Mouse (Mus musculus) MEL (cell line): Measurements from ENCODE around the gene Slc22a21. TPM values are rescaled to one million over a fixed set of nuclear protein-coding genes. Genes with fewer than 3 reads are reported as not detected.

ENCODE experiments used
- DNase-seq: peaks from one replicate; pipeline ENCODE4 v3.0.0; 2011; ENCODE audit warnings: low read depth, low spot score
- H3K27ac ChIP-seq: 2 replicates; pipeline ENCODE4 v1.5.1; 2012; ENCODE audit warnings: low read depth, mild to moderate bottlenecking, control low read depth, low read length, moderate library complexity; ENCODE audit not compliant: control insufficient read depth
- H3K27me3 ChIP-seq, 2 experiments: fragments of 150-350 bp in 1 of 2; sonication (generic) in 1 of 2; 2 replicates each; pipeline ENCODE4 v1.6.1; 2012; ENCODE audit warnings: low read length in 2 of 2, mild to moderate bottlenecking in 2 of 2, improper control_type of control experiment in 1 of 2, moderate library complexity in 1 of 2; ENCODE audit not compliant: insufficient read depth in 2 of 2, control insufficient read depth in 1 of 2
- H3K36me3 ChIP-seq, 2 experiments: 2 replicates each; pipeline ENCODE4 v1.6.1; 2012 to 2014; ENCODE audit warnings: low read length in 2 of 2, improper control_type of control experiment in 1 of 2, inconsistent platforms in 1 of 2, mild to moderate bottlenecking in 1 of 2; ENCODE audit not compliant: insufficient read depth in 2 of 2, control insufficient read depth in 1 of 2
- H3K4me1 ChIP-seq, 2 experiments: fragments of 150-350 bp in 1 of 2; sonication (generic) in 1 of 2; 2 replicates each; pipeline ENCODE4 v1.6.1; 2012; ENCODE audit warnings: low read length in 2 of 2, improper control_type of control experiment in 1 of 2, mild to moderate bottlenecking in 1 of 2; ENCODE audit not compliant: insufficient read depth in 2 of 2, control insufficient read depth in 1 of 2
- H3K4me3 ChIP-seq, 2 experiments: fragments of 150-350 bp in 1 of 2; sonication (generic) in 1 of 2; 2 replicates each; pipeline ENCODE4 v1.5.1; 2012; ENCODE audit warnings: low read depth in 2 of 2, low read length in 2 of 2, mild to moderate bottlenecking in 2 of 2, moderate library complexity in 2 of 2, control low read depth in 1 of 2, improper control_type of control experiment in 1 of 2; ENCODE audit not compliant: control insufficient read depth in 1 of 2, insufficient read depth in 1 of 2
- H3K79me2 ChIP-seq: 2 replicates; pipeline ENCODE4 v1.6.1; 2012; ENCODE audit warnings: mild to moderate bottlenecking, low read length, moderate library complexity; ENCODE audit not compliant: control insufficient read depth, poor library complexity, insufficient read depth
- H3K9ac ChIP-seq: 2 replicates; pipeline ENCODE4 v1.6.1; 2012; ENCODE audit warnings: low read depth, mild to moderate bottlenecking, control low read depth, low read length, moderate library complexity; ENCODE audit not compliant: control insufficient read depth, poor library complexity, severe bottlenecking
- H3K9me3 ChIP-seq: fragments of 150-350 bp; sonication (generic); replicated peaks from 2 replicates; pipeline ENCODE4 v1.6.1; 2012; ENCODE audit warnings: mild to moderate bottlenecking, low read length, improper control_type of control experiment, moderate library complexity; ENCODE audit not compliant: insufficient read depth
- BHLHE40 ChIP-seq: IDR thresholded peaks from 2 replicates; pipeline ENCODE4 v1.6.1; 2012; ENCODE audit warnings: low read depth, mild to moderate bottlenecking, inconsistent platforms, low read length, improper control_type of control experiment, borderline replicate concordance
- CHD1 ChIP-seq: IDR thresholded peaks from 2 replicates; pipeline ENCODE4 v1.6.1; 2012; ENCODE audit warnings: low read depth, mild to moderate bottlenecking, inconsistent platforms, low read length, improper control_type of control experiment
- E2F4 ChIP-seq: IDR thresholded peaks from 2 replicates; pipeline ENCODE4 v1.6.1; 2011; ENCODE audit warnings: low read depth, low read length, improper control_type of control experiment, borderline replicate concordance
- MAX ChIP-seq: IDR thresholded peaks from 2 replicates; pipeline ENCODE4 v1.6.1; 2011; ENCODE audit warnings: low read length, improper control_type of control experiment
- MAZ ChIP-seq: IDR thresholded peaks from 2 replicates; pipeline ENCODE4 v1.6.1; 2012; ENCODE audit warnings: low read depth, mild to moderate bottlenecking, inconsistent platforms, low read length, improper control_type of control experiment
- MYC ChIP-seq: IDR thresholded peaks from 2 replicates; pipeline ENCODE4 v1.6.1; 2011; ENCODE audit warnings: low read depth, mild to moderate bottlenecking, low read length, improper control_type of control experiment, moderate library complexity
- NRF1 ChIP-seq: IDR thresholded peaks from 2 replicates; pipeline ENCODE4 v1.6.1; 2014; ENCODE audit warnings: low read depth, mild to moderate bottlenecking, inconsistent platforms, low read length, improper control_type of control experiment, moderate library complexity; ENCODE audit not compliant: poor library complexity, insufficient read depth, severe bottlenecking
- TBP ChIP-seq: IDR thresholded peaks from 2 replicates; pipeline ENCODE4 v1.8.0; 2011; ENCODE audit warnings: low read depth, low read length, improper control_type of control experiment
- UBTF ChIP-seq: IDR thresholded peaks from 2 replicates; pipeline ENCODE4 v1.6.1; 2012; ENCODE audit warnings: low read depth, mild to moderate bottlenecking, inconsistent platforms, low read length, improper control_type of control experiment, moderate library complexity, borderline replicate concordance; ENCODE audit not compliant: insufficient read depth
- ZC3H11A ChIP-seq: IDR thresholded peaks from 2 replicates; pipeline ENCODE4 v1.6.1; 2012; ENCODE audit warnings: low read depth, mild to moderate bottlenecking, inconsistent platforms, low read length, improper control_type of control experiment
- ZMIZ1 ChIP-seq: IDR thresholded peaks from 2 replicates; pipeline ENCODE4 v1.6.1; 2012; ENCODE audit warnings: low read depth, mild to moderate bottlenecking, inconsistent platforms, low read length, improper control_type of control experiment, moderate library complexity
- polyA plus RNA-seq, 2 experiments: library from polyadenylated mRNA; stranded (reverse) in 1 of 2; unstranded in 1 of 2; fragments of >175 nt in 1 of 2; fragments of >200 nt in 1 of 2; gene quantifications; 2 replicates each; pipeline versions ENCODE4 v1.2.1 to v1.2.4; 2012; ENCODE audit warnings: low replicate concordance in 2 of 2, low read depth in 1 of 2; ENCODE audit not compliant: insufficient read length in 2 of 2, insufficient read depth in 1 of 2, missing spikeins in 1 of 2
- total RNA-seq: library from RNA; depleted of rRNA; stranded (reverse); fragments of 300-350 nt; gene quantifications from 2 replicates; pipeline ENCODE4 v1.2.3, GENCODE M21; 2012

Slc22a21 gene
- total and polyA plus RNA-seq, 3 experiments: 4.7 to 6.9 TPM; not detected in 1

DNA sequence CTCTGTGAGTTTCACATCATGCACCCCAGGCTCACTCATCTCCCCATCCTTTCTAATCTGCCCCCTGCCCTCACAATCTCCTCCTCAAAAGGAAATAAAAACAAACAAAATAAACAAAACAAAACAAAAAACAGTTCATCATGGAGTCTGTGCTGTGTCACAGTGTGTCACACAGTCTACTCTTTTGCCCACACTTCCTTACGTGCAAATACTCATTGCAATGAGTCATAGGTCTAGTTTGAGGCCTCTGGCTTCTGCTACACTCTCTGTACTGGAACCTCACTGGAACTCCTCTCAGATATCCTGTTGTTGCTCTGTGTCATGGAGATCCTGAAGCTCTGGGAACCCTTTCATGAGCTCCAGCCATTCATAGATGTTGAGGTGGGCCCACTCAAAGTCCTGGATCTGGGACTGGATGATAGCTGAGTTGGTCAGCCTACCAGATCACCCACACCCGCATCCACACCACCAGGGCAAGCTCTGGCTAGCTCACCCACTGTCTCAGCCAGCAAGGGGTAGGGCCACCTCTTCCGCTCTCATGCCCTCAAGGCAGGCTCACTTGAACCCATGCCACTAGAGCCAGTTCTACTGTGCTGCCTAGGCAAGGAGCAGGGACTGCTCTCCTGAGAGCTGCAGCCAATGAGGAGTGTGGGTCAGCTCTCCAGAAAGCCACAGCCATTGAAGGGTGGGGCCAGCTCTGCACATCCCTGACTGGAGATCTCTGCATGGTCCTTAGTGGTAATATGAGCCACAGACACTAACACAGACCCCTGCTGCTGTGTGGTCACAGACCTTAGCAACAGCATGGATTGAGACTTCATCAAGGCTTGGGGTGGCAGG lies 39.0 kb upstream of the Slc22a21 start:
- no peak for DNase-seq
- Histone ChIP-seq H3K9ac (no peak overlapping the region), H3K4me1 (peaks cover 0 to 3% of the 10 kb centered on the region in 2 experiments; a peak in 3 of 4 replicates)

DNA sequence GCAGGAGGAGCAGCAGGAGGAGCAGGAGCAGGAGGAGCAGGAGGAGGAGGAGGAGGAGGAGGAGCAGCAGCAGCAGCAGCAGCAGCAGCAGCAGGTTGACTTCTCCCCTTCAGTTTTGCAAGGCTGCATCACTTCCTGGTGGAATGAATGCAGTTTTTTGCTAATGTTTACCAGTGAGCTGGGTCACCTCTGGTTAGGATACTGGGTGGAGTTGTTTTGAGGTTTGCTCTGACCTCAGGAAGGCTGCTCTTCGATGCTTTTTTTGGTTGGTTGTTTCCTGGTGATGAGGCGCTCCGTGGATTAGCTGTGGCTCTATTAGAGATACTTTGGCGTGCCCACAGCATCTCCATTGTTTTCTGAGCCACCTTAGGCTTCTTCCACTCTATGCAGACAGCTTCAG lies 37.5 kb upstream of the Slc22a21 start:
- Histone ChIP-seq H3K4me1 (no peaks in the 10 kb centered on the region), H3K4me3 (no peak overlapping the region)

More for the DNA sequence above, 39.0 kb upstream of the Slc22a21 start:
- Histone ChIP-seq H3K27me3 (no peaks in the 10 kb centered on the region), H3K36me3 (peaks cover 0 to 3% of the 10 kb centered on the region in 2 experiments; a peak in 2 of 4 replicates), H3K27ac (no peak overlapping the region), H3K9me3 (no peaks in the 10 kb centered on the region), H3K79me2 (no peaks in the 10 kb centered on the region), H3K4me3 (no peak overlapping the region)
- TF ChIP-seq E2F4: no peak
- no peak for TF ChIP-seq ZMIZ1

DNA sequence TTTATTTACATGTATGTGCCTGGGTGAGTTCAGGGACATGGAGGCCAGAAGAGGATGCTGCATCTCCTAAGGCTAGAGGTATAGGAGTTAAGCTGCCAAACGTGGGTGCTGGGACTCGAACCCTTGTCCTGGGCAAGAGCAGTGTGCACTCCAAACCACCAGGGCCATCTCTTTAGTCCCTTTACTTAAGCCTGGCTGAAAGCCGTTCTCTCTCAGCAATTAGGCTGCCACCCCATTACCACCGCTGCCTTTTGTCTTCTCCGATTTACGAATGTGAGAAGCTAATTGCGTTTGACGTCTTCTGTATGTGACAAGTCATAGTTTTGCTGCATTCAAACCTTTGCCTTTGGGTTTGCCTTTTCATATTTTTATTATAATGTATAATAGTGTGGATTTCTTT lies 35.9 kb upstream of the Slc22a21 start:
- H3K27ac ChIP-seq: no peak overlapping the region
- H3K4me3 ChIP-seq: no peak overlapping the region
- no peaks in the 10 kb centered on the region for H3K4me1 ChIP-seq
- H3K36me3 ChIP-seq: no peaks in the 10 kb centered on the region
- no peak for DNase-seq
- no peaks in the 10 kb centered on the region for H3K9me3 ChIP-seq
- no peaks in the 10 kb centered on the region for H3K79me2 ChIP-seq
- TF ChIP-seq TBP: no peak
- TF ChIP-seq BHLHE40: no peak
- TF ChIP-seq MAX: no peak
- TF ChIP-seq NRF1: no peak
- no peak for TF ChIP-seq CHD1
- no peak for TF ChIP-seq UBTF
- no peak for TF ChIP-seq MYC
- no peak for TF ChIP-seq MAZ
- no peak overlapping the region for H3K9ac ChIP-seq
- no peaks in the 10 kb centered on the region for H3K27me3 ChIP-seq

More for the DNA sequence above, 37.5 kb upstream of the Slc22a21 start:
- Histone ChIP-seq H3K27ac (no peak overlapping the region), H3K36me3 (no peaks in the 10 kb centered on the region), H3K9me3 (no peaks in the 10 kb centered on the region), H3K9ac (no peak overlapping the region), H3K79me2 (no peaks in the 10 kb centered on the region), H3K27me3 (no peaks in the 10 kb centered on the region)
- TF ChIP-seq ZC3H11A: no peak
- no peak for DNase-seq
